Mouse (Mus musculus): ENCODE data around the gene Kcnk13.
A peak's percentile ranks its signal among the peaks of the same experiment; 100 is the strongest.

Gene Kcnk13

DNA sequence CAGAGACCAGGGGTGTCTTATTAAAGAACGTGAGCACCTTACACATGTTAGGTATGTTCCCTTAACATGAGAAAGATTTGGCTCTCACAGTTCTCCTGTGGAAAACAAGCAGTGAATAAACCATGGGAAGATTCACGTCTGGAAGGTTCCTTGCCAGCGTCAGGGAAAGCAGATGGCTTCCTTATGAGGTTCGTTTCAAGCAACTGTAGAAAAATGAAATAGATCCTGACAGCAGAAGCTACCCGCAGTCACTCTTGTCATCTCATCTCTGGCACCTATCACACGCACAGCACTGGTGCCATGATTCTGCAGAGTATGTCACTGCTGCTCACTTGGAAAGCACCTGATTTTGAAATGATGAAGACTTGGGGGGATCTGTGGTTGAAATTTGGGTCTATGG, 53.4 kb downstream of the Kcnk13 start:
- no peak for DNase-seq

- no peak for DNase-seq
Observed at GRCm38 (mm10) chr12:100022490-100022889, 58.2 kb downstream of the Kcnk13 start.

GRCm38 (mm10) chr12:100023821-100024365, 59.6 kb downstream of the Kcnk13 start:
- DNase-seq, result no peak

- DNase-seq, result no peak
Observed at GRCm38 (mm10) chr12:100025675-100026074, 61.4 kb downstream of the Kcnk13 start.

DNA sequence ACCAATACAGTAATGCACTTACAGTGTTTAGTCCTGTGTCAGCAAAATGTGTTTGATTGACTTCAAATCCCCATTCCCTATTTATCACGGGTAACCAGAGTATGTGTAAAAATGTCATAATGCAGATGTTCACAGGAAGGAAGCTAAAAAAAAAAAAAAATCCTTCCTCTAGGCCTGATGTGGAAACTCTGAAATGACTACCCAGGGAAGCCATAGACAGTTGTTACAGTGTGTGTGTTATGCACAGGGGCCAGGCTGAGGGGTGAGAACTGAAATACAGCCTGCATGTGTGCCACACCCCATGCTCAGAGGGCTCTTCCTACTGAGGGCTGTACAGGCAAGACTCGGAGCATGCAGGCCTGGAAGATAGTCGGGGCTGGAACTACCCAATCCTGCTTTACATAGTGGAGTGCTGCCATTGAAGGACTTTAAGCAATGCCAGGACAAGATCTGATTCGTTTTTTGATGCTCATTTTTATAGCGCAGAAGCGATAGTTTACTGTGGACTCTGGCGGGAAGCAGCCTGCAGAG, 62.5 kb downstream of the Kcnk13 start:
- DNase-seq, result no peak

DNA sequence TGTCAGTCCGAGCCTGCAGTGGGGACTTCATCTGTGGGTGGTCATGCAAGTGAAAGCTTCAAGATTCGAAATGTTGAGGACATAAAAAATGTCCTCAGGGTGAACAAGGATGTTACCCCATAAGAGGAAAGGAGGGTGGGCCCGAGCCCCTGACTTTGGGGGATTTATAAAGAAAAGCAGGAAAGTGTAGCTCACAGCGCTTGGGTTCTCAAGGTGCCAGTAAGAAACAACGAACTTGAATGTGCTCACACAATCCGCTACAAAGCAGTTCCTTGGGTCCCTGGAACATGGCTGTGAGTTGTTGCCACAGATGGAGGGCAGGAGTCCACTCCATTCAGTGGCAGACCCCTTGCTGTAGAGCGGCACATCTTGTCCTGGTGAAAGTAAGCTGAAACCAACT, 63.0 kb downstream of the Kcnk13 start:
- DNase-seq, result no peak

DNA sequence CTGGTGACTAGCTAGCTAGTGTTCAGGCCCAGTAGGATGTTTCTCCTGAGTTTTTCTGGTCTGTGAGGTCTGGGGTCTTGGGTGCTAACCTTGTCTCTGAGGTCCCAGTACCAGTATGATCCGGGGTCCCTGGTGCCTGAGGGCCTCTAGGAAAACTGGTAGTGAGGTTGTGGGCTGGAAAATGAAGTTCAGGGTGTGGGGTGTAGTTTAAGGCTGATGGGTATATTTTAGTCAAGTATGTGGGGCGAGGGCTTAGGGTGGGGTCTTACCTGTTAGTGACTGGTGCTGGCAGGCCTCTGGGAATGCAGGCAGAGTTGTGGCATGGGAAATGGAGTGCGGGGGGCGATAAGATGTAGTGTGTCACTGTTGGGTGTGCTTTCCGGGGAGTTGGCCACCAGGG, 67.4 kb downstream of the Kcnk13 start:
- DNase-seq, result no peak

- no peak for DNase-seq
Observed at GRCm38 (mm10) chr12:100032521-100032920, 68.2 kb downstream of the Kcnk13 start.

DNA sequence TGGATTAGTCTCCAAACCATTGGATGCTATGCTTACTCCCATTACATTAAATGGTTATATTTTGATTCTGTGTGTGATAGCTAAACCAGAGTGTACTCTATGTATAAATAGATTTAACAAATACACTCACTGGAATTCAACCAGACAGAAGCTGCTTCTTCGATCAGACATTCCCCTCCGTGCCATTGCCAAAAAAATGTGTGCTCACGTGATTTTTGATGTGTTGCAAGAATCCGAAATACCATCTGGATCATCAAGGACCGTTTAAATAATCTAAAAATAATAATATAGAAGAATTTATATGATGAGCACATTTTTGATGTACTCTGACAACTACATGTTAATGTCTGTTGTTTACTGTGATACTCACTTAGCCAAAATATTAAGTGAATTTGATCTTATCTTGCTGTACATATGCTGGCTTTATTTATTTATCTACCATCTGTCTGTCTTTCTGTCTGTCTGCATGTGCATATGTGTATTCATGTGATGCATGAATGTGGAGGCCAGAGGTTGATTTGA, 74.5 kb downstream of the Kcnk13 start:
- no peak for DNase-seq

- no peak for DNase-seq
Observed at GRCm38 (mm10) chr12:100042116-100042515, 77.8 kb downstream of the Kcnk13 start.

- peak; percentile 8 for DNase-seq
Observed at GRCm38 (mm10) chr12:100044704-100045103, 80.4 kb downstream of the Kcnk13 start.

GRCm38 (mm10) chr12:100050552-100050951, 86.3 kb downstream of the Kcnk13 start:
- DNase-seq, result peak; percentile 18

- no peak for DNase-seq
Observed at GRCm38 (mm10) chr12:100053617-100054016, 89.3 kb downstream of the Kcnk13 start.

DNA sequence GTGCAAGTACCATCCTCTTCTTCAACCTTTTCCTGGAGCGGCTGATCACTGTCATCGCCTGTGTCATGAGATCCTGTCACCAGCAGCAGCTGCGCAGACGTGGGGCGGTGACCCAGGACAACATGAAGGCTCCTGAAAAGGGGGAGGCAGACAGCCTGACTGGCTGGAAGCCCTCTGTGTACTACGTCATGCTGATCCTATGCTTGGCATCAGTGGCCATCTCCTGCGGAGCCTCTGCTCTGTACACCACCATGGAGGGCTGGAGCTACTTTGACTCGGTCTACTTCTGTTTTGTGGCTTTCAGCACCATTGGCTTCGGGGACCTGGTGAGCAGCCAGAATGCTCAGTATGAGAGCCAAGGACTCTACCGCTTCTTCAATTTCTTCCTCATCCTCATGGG, 96.8 kb downstream of the Kcnk13 start:
- DNase-seq, result no peak

- DNase-seq, result no peak
Observed at GRCm38 (mm10) chr12:100061826-100062225, 97.5 kb downstream of the Kcnk13 start.

DNA sequence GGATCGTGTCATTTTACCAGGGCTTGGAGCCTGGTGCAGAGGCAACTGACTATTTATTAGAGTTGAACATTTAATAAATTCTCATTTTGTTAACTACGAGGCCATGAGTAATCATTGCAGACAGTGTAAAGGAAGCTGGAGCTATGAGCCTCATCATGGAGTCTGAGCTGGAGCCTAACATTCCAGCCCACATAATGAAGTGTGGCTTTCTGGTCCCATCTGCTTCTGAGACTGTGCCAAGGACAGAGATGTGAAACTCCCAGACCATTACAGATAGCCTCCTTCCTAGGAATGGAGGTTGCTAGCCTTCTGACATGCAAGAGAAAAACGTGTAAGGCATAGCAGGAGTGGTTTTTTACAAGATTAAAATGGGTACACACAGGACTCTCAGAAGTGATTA, 98.3 kb downstream of the Kcnk13 start:
- no peak for DNase-seq

DNA sequence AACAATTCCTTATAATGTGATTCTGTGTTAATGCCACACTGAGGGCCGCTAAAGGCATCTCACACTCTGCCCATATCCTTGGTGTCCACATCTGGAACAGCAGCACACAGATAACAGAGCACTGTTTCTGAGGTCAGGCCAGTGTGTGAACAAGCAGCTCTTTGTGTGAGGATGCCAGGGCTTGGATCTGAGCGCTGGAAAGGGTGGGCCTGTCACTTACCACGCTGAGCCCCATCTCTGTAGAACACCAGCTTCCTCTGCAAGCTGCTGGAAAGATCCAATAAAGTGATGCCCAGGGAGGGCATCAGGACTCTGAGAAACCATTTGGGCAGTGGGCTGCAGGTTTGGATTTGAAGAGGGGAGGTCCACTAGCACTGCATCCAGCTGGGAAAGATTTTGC, 100.8 kb downstream of the Kcnk13 start:
- peak; percentile 38 for DNase-seq

- no peak for DNase-seq
Observed at GRCm38 (mm10) chr12:100067477-100067876, 103.2 kb downstream of the Kcnk13 start.

GRCm38 (mm10) chr12:100073201-100073672, 108.9 kb downstream of the Kcnk13 start:
- peak; percentile 54 for DNase-seq

- no peak for DNase-seq
Observed at GRCm38 (mm10) chr12:100075715-100076114, 111.4 kb downstream of the Kcnk13 start.

GRCm38 (mm10) chr12:100079636-100080286, 115.5 kb downstream of the Kcnk13 start:
- no peak for DNase-seq

- DNase-seq, result no peak
Observed at GRCm38 (mm10) chr12:100088026-100088425, 123.7 kb downstream of the Kcnk13 start.

GRCm38 (mm10) chr12:100089265-100089664, 125.0 kb downstream of the Kcnk13 start:
- no peak for DNase-seq

DNA sequence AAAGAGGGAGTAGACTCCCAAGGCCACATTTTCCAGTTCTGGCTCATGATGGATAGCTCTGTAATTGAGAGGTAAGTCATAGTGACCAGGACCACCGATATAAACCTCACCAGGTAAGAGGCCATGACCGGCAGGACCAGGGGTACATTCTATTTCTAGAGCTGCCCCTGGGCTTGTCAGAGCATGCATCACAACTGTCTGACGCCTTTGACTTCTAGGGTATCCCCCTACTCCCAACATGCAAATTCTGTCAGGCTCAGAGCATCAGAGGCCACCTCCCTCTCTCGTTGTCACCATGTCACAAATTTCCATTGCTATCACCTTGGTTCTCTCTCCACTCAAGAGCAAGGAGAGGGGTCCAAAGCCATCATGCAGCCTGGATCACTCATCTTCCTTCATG, 126.5 kb downstream of the Kcnk13 start:
- DNase-seq, result no peak
